Mouse (Mus musculus) NIH3T3 (cell line): ENCODE measurements at regions not wholly inside any gene's neighbourhood (a gene's known extent, or its start where the extent isn't known, plus 50 kb on each side); places are given as distances from the start of the nearest gene placed in this dataset.
A peak's percentile ranks its signal among the peaks of the same experiment; 100 is the strongest.
"Not testable (repeated sequence)": the region's sequence is repeated elsewhere in the genome, so short reads cannot be mapped to it uniquely, and the experiment has no call there.

Experiments
- DNase-seq: peaks from one replicate; pipeline ENCODE4 v3.0.0-alpha.2; 2012; ENCODE audit warnings: low read depth

GRCm38 (mm10) chr16:65629186-65629585 lies 66.7 kb upstream of the Chmp2b start:
- DNase-seq, result peak; percentile 88

- DNase-seq, result peak; percentile 17
Observed at GRCm38 (mm10) chr16:65631680-65632079, 69.2 kb upstream of the Chmp2b start.

- DNase-seq, result not testable (repeated sequence)
Observed at GRCm38 (mm10) chr16:65646741-65647140, 84.2 kb upstream of the Chmp2b start.

GRCm38 (mm10) chr16:65649061-65649460 lies 86.5 kb upstream of the Chmp2b start:
- no peak for DNase-seq

- no peak for DNase-seq
Observed at GRCm38 (mm10) chr16:65655490-65655889, 93.0 kb upstream of the Chmp2b start.

- DNase-seq, result no peak
Observed at GRCm38 (mm10) chr16:65657829-65658228, 95.3 kb upstream of the Chmp2b start.

GRCm38 (mm10) chr16:65664787-65665186 lies 102.3 kb upstream of the Chmp2b start:
- DNase-seq, result peak; percentile 28

- DNase-seq, result no peak
Observed at GRCm38 (mm10) chr16:65672116-65672515, 109.6 kb upstream of the Chmp2b start.

GRCm38 (mm10) chr16:65683089-65683488 lies 120.6 kb upstream of the Chmp2b start:
- no peak for DNase-seq

- DNase-seq, result no peak
Observed at GRCm38 (mm10) chr16:65683703-65684320, 121.3 kb upstream of the Chmp2b start.

GRCm38 (mm10) chr16:65693626-65694025 lies 121.4 kb upstream of the Vgll3 start:
- no peak for DNase-seq

GRCm38 (mm10) chr16:65715631-65716030 lies 99.4 kb upstream of the Vgll3 start:
- DNase-seq, result peak; percentile 30

- no peak for DNase-seq
Observed at GRCm38 (mm10) chr16:65718791-65719472, 96.1 kb upstream of the Vgll3 start.

- no peak for DNase-seq
Observed at GRCm38 (mm10) chr16:65720953-65721352, 94.1 kb upstream of the Vgll3 start.

GRCm38 (mm10) chr16:65725559-65726269 lies 89.3 kb upstream of the Vgll3 start:
- no peak for DNase-seq

- DNase-seq, result no peak
Observed at GRCm38 (mm10) chr16:65726289-65726688, 88.8 kb upstream of the Vgll3 start.

- DNase-seq, result no peak
Observed at GRCm38 (mm10) chr16:65729322-65729721, 85.7 kb upstream of the Vgll3 start.

GRCm38 (mm10) chr16:65739652-65740051 lies 75.4 kb upstream of the Vgll3 start:
- no peak for DNase-seq

- peak; percentile 11 for DNase-seq
Observed at GRCm38 (mm10) chr16:65742951-65743350, 72.1 kb upstream of the Vgll3 start.

- no peak for DNase-seq
Observed at GRCm38 (mm10) chr16:65755667-65756066, 59.4 kb upstream of the Vgll3 start.
